Mouse (Mus musculus): ENCODE data around the gene Ltbp2.
A peak's percentile ranks its signal among the peaks of the same experiment; 100 is the strongest.

The Ltbp2 gene

DNA sequence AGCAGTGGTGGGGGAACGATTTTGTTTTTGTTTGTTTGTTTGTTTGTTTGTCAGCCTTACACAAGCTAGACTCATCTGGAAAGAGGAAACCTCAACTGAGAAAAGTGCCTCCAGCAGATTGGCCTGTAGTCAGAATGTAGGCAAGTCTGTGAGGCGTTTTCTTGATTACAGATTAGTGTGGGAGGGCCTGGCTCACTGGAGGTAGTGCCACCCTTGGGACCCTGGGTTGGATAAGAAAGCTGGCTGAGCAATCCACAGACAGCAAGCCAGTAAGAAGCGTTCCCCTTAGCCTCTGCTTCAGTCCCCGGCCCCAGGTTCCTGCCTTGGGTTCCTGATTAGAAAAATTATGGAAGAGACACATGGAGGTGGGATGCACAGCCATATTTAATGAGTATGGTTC lies 36.4 kb downstream of the Ltbp2 start:
- no peak for DNase-seq (ENCODE audit: low read depth, low spot score)

DNA sequence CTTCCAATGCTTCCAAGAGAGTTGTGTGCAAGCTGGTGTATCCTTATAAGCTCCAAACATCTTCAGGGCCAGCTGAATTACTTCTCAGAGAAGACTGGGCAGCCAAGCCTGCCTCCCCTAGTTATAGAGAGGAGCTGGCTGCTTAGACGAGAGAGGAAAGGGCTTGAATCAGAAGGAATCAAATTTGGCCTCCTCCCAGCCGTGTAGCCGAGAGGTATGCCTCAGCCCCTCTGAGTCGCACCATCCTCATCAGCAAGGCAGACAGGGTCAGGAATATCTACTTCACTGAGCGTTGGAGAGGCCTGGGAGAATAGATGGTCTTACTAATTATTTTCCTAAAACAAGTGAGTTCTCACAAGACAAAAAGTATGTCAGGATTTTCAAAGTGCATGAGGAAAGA lies 40.7 kb downstream of the Ltbp2 start:
- DNase-seq (ENCODE audit: low read depth, low spot score): no peak

DNA sequence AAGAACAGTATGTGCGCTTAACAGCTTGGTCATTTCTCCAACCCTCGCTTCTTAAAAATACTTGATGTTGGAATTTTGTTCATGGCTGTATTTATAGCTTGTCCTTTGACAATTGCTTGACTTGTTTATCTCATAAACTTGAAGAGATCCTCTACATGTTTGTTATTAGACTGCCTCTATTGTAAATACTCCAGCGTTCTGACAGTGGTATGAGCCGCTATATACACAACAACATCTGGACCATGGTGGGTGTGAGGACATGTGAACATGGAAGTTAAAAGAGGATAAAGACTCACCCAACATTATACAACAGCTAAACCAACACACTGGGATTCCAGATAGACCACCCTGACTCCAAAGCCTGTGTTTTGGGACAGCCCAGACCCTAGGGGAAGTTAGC lies 41.6 kb downstream of the Ltbp2 start:
- DNase-seq (ENCODE audit: low read depth, low spot score): no peak

DNA sequence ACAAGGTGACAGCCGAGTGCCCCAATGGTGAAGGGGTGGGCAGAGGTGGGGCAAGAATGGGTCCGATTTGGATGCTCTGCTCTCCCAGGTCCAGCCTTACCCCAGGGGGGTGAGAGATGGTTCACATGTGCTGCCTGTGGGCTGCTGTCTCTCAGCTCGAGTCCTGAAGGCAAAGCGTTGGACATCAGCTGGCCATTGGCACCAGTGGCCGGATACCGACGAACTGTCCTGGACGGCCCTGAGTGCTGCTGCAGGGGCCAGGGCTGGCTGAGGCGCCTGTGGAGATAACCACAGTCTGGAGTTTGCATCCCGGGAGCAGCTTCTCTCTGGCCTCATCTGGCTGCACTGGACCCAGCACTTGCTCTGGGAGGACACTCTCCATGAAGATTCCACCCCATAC lies 44.7 kb downstream of the Ltbp2 start:
- no peak for DNase-seq (ENCODE audit: low read depth, low spot score)

DNA sequence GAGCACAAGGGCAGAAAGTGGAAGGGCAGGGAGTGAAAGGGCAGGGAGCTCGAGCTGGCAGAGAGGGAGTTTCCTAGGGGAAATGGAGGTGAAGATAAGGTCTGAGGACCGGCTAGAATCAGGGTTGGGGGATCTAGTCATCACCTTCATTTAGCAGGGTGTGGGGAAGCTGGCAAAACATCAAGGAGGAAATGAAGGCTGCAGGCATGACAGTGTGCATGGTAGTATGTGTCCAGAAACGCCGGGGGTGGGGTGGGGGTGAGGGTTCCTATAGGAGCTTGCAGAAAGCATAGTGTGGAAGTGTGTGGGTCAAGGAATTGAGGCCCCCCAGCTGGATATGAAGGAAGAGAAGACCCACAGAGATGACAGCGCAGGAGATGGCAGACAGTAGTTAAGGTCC lies 45.2 kb downstream of the Ltbp2 start:
- no peak for DNase-seq (ENCODE audit: low read depth, low spot score)

DNA sequence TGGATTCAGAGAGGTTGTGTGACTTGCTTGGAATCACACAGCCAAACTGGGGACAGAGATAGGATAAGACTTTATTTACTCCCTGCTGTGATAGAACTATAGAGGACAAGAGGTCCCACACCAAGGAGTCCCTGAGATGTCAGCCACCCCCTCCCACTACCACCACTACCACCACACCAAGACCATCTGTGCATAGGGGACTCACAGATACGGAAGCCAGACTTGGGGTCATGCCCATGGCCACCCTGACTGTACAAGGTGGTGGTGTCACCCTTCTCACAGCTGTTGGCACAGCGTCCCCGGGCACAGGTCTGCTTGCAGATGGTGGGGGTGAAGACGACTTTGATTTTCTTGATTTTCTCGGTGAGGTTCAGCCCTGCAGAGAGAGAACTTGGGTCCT lies 45.9 kb downstream of the Ltbp2 start:
- DNase-seq (ENCODE audit: low read depth, low spot score): no peak

DNA sequence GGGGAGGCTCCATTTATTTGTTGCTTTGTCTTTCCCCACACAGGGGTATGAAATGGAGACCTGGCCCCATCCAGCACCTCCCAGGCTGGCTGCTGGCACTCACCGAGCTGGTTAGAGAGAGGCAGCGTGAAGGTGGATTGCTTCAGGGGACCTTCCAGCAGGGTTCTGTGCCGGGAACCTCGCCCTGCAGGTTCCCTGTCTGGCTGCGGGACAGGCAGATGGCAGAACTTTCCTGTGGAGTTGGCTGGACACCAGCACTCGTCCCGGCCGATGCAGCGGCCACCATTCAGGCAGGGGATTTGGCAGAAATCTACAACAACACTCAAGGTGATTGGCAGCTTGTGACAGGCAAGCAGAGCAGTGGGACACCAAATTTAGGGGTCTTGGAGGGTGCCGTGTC lies 46.4 kb downstream of the Ltbp2 start:
- DNase-seq (ENCODE audit: low read depth, low spot score): no peak

DNA sequence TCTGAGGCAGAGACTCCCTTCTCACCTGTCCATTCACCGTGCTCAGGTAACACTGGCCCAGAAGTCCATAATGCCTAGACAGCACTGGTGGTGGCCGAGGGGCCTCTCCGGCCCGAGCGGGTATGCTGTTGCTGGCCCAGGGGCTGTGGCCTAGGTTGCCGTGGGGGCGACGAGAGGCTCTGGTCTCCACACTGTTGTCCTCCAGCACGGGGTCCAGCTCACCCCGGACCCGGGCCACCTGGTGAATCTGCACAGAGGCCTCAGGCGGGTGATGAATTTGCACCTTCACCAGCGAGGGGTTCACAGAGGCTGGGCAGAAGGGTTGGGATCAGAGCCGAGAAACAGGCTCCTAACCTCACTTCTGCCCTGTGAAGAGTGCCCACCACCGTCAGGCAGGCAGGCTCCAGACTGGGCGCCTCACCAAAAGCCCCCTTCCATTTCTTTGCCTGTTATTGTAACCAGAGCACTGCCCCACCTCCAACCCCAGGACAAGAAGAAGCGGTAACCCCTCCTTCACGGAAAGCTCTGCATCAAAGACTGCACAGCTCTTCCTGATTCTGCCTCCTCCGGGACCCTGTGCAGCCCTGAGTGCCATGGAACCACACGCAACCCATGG lies 47.1 kb downstream of the Ltbp2 start:
- DNase-seq (ENCODE audit: low read depth, low spot score): no peak

DNA sequence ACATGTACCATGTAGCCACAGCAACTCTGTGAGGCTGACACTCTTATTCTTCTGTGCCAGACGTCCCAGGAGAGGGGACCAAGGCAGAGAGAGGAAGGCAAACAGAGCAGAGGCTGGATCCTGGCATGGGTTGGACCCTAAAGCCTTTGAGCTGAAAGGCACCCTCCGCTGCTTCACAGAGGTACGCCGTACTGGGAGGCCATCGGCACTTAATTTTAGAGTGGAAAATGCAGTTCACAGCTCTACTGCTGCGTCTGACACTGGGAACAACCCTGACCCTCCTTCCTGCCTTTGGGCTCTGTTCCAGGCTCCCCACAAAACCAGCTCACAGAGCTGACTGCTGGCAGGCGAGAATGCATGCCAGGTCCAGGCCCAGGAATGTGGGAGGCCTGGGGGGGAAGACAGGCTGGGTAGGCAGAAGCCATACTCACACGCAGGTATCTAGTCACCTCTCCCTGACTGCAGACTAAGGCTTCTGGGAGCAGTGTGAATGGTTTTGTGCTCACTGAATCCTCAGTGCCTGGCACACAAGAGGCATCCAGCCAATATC lies 48.9 kb downstream of the Ltbp2 start:
- DNase-seq (ENCODE audit: low read depth, low spot score): no peak

DNA sequence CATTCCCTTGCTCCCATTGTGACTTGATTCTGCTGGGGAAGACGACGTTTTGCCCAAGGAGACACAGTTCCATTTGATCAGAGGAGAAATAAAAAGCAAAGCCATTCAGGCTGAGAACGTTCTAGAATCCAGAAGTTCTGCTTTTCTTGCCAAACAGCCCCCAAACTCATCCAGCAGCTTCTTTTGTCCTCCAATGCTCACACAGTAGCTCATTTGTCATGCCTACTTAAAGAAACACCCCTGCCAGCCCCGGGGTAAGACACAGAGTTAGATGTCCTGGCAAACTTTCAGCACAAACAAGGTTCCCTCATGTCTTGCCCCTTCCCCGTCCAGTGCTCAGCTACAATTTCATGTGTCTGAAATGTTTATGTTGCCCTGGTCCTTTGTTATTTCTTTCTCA lies 52.1 kb downstream of the Ltbp2 start:
- DNase-seq (ENCODE audit: low read depth, low spot score): no peak

DNA sequence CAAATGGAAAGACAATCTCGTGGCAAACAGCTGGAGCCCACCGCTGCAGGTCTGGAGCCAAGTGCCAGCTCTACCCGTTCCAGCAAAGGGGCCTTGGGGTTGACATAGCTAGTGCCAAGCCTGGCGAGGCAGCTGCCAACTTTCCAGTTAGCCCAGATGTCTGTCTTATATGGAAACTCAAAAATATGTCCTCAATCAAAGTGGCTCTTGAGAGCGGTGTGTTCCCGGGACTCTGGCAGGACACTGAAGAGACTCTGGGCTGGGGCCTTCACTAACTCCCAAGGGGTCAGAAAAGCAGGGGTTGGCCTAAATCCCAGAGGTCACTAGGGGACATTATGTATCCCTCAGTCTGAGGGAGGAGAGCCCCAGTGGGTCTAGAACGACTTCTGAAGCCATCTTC lies 52.7 kb downstream of the Ltbp2 start:
- no peak for DNase-seq (ENCODE audit: low read depth, low spot score)

DNA sequence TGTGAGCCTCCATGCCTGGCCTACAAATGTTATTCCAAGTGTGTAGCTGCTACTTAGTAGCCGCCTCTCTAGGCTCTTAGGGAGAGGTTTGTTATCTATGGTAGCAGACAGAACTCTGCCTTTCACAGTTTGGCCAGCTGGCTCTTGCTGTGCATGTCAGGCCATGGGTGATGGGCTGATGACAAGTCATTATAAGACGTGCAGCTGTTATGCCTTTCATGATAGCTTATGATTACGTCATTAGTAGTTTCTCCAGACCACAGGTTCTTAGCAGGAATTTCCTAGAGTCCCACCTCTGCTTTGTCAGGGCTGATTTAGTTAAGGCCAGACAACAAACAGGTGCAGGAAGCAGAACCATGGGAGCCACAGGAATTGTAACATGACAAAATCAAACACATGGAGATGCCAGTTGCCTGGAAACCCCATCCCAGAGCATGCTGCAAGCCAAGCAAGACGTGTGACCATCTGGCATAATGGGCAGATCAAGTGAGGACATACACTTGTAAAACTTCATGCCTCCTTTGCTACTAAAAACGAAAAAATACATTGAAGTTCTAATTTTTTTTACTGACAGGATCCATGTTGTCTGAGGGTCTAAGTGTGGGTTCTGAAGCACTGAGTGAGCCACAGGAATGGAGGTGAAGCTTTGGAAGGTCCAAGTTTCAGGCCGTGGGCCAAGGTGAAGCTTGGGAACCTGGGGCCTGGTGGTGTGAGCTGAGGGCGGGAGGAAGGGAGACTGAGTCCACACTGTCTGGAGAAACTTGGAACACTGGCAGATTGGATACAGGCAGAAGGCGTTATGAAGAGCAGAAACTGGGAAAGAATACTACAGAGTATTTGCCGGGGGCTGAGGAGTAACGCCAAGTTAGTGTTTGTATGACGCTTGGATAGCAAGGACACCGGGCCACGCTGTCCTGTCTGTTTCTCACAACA lies 56.8 kb downstream of the Ltbp2 start:
- DNase-seq (ENCODE audit: low read depth, low spot score): no peak

DNA sequence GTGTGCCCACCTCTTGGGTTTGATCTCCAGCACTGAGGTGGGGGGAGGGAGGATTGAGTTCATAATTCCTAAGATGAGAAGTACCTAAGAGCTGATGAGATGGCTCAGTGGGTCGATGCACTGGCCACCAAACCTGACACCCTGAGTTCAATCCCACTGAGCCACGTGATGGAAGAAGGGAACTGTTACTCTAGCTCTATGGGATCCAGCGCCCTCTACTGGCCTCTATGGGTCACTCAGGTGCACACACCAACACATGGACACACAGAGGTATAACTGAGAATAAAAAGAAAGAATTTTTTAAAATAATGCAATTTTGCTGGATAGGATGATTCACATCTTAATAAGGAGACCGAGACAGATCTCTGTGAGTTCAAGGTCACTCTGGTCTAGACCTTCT lies 57.8 kb downstream of the Ltbp2 start:
- no peak for DNase-seq (ENCODE audit: low read depth, low spot score)

DNA sequence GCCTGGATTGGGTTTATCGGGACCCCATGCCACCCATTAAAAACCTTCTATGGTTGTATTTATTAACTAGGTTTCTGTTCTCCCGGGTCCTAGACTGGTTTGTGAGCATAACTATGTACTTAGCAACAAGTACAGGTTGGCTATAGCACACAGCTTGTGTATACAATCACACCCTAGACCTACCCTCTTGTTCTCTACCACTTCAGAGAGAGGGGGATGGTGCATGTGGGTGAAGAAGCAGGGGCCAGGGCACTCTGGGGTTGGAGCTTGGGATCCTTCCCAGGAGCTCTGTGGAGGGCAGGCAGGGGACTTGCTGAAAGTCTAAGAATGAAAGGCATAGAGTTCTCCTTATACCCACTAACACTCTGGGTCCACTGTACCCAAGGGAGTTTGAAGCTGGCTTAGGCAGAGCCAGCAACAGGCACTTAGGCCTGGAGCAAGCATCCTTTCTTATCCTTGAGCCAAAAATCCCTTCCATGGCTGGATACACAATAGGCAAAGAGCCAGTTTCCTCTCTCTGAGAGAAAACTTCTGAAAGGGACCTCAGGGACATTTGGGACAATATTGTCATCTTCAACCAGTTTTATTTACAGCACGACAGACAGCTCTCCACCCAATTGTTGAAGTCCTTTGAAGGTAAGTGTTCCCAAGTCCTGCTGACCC lies 61.5 kb downstream of the Ltbp2 start:
- no peak for DNase-seq (ENCODE audit: low read depth, low spot score)

DNA sequence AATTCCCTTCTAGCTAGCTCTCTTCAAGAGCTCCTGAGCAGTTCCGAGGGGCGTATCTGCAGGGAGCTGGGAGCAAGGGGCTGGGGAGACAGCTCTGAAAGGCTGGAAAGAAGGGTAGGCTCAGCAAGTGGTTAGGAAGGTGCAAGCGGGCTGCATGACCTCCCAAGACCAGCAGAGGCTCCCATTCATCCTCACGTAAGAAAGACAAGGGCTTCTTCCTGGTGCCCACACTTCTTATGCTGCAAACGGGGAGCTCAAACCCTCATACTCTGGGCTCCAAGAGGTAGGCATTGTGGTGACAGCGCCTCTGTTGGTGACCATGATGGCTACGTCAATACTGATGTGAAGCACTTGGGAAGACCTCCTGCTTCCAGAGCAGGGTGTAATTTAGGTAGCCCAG lies 62.6 kb downstream of the Ltbp2 start:
- peak; percentile 22 for DNase-seq (ENCODE audit: low read depth, low spot score)

DNA sequence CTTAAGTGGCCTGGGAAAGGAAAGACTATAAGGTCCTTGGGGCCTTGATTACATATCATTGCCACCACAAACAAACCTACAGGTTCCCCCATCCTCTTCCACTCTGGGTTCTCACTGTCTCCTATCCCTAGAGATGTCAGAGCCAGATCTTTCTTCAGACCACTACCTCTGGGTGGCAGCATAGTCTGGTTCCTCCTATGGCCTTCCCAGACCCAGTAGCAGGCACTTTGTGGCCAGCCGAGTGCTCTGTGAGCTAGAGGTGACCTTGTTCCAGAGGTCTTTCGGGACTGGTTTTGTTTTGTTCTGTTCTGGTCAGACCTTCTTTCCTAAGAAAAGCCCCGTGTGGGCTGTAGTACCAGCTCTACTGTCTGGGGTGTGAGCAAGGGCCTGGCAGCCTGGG lies 64.3 kb downstream of the Ltbp2 start:
- no peak for DNase-seq (ENCODE audit: low read depth, low spot score)

DNA sequence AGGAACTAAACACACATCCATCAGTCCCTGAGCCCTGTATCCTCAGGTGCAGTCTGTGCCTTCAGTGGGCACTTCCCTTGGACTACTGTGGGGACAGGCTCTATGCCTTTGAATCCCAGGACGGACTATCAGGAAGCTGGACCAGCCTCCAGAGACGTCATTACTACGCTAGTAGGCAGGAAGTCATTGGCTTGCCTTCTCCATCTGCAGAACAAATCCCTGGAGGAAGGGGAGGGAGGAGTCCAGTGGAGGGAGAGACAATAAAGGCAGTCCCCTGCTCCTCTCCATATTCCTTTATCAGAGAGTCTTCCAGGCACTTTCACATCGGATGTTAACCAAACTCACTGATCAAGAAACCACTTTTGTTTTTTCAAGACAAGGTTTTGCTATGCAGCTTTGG lies 64.8 kb downstream of the Ltbp2 start:
- DNase-seq (ENCODE audit: low read depth, low spot score): no peak

DNA sequence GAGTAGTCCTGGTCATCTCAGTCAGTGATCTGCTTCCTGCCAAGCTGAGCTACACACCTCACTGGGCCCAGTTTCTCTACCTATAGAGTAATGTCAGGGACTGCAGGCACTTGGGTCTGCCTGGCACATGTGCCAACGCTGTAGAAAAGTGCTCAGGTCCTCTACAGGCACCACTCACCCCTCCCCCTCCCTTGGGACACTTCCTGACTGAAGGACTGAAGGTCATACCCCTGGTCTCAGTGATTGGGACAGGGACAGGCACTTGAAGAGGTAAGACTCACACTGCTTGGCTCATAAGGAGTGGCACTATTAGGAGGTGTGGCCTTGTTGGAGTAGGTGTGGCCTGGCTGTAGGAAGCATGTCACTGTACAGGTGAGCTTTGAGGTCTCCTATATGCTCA lies 65.5 kb downstream of the Ltbp2 start:
- no peak for DNase-seq (ENCODE audit: low read depth, low spot score)

DNA sequence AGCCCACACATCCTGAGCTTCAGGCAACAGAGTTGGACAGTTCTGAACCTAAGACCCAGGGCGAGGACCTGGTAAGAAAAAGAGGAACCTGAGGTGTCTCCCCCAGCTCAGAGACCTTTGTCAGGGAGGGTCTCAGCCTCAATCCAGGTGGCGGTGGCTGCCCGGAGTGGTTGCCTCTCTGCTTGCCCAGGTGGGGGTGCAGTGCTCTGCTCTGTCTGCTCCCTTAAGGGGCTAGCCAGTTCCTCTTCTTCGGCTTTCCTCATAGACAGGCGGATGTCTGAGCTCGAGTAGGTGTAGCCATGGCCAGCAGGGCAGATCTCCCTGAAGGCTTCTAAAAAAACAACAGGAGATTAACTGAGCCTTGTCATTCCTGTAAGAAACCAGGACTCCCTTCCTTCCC lies 67.3 kb downstream of the Ltbp2 start:
- no peak for DNase-seq (ENCODE audit: low read depth, low spot score)

DNA sequence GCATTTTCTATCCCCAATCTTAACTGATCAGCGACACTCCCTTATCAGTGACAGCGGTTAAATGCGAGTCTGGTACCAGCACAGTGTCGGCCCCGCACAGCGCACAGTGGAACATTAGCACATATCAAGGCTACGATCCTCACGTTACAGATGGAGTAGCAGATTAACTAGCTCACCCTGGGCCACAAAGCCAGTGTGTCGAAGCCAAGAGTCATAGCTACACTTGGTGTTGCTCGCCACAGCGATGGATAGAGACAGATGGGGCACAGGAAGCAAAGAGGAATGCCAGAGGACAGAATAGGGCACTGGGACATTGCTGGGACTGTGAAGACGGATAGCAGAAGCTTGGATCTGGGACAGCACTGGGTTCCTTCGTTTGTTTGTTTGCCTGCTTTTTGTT lies 69.0 kb downstream of the Ltbp2 start:
- DNase-seq (ENCODE audit: low read depth, low spot score): no peak

DNA sequence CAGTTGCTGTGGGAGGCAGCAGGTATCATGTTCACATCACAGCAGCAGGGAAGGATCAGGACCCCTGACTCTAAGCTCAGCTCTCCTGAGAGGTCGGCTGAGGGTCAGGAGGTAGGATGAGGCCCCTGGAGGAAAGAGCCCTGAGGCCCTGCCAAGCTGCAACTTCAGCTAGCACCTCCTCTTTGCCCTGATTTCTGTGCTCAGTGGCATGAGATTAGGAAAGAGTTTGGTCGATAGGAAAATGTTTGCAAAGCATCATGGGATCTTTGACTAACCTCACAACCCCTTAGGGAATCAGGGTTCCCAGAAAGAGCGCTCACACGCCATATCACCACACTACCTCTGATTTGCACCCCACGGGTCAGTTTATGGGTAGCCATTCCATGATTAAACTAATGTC lies 69.6 kb downstream of the Ltbp2 start:
- DNase-seq (ENCODE audit: low read depth, low spot score): no peak

DNA sequence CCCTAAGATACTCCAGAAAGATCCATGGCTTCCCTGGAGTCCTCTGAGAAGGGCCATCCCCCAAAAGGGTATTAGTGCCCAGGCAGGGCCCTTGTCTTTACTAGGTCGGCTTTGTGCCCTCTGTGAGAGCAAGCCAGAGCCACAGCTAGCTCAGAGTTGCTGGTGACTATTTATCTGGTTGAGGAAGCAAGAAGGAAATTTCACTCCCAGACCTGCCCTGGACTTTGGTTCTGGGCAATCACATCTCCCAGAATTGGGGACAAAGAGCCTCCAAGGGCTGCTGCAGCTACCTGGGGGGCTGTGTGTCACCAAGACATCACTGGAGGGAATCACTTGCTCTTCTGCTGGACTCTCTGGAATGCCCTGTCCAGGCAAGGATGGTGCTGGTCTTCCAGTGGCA lies 70.3 kb downstream of the Ltbp2 start:
- DNase-seq (ENCODE audit: low read depth, low spot score): no peak
